Mouse (Mus musculus) myocyte (in vitro differentiated cells): ENCODE data around the gene Slain1.

Experiments used
- CEBPB ChIP-seq: IDR thresholded peaks from 2 replicates; pipeline ENCODE4 v1.6.1; 2011; ENCODE audit warnings: mild to moderate bottlenecking, moderate library complexity; ENCODE audit not compliant: poor library complexity, insufficient read depth, severe bottlenecking
- E2F4 ChIP-seq: IDR thresholded peaks from one replicate; pipeline ENCODE4 v1.6.1; 2011; ENCODE audit warnings: mild to moderate bottlenecking, control low read depth, moderate library complexity; ENCODE audit not compliant: insufficient read depth
- MAX ChIP-seq: IDR thresholded peaks from one replicate; pipeline ENCODE4 v1.6.1; 2011; ENCODE audit warnings: low read depth, mild to moderate bottlenecking, control low read depth
- MYOD1 ChIP-seq, 3 experiments: IDR thresholded peaks; one replicate each; pipeline ENCODE4 v1.6.1; 2011; ENCODE audit warnings: control low read depth in 2 of 3, low read depth in 2 of 3, mild to moderate bottlenecking in 2 of 3, moderate library complexity in 1 of 3; ENCODE audit not compliant: insufficient read length in 2 of 3, control insufficient read depth in 1 of 3
- MYOG ChIP-seq, 3 experiments: IDR thresholded peaks; one replicate each; pipeline ENCODE4 v1.6.1; 2011; ENCODE audit warnings: control low read depth in 2 of 3, low read depth in 2 of 3, mild to moderate bottlenecking in 2 of 3; ENCODE audit not compliant: insufficient read length in 2 of 3, control insufficient read depth in 1 of 3, insufficient read depth in 1 of 3
- POLR2A ChIP-seq: IDR thresholded peaks from one replicate; pipeline ENCODE4 v1.6.1; 2011; ENCODE audit warnings: low read depth, mild to moderate bottlenecking, control low read depth, moderate library complexity; ENCODE audit not compliant: insufficient read length
- POLR2AphosphoS2 ChIP-seq: IDR thresholded peaks from one replicate; pipeline ENCODE4 v1.6.1; 2011; ENCODE audit warnings: low read depth, control low read depth; ENCODE audit not compliant: insufficient read length
- REST ChIP-seq: IDR thresholded peaks from one replicate; pipeline ENCODE4 v1.6.1; 2011; ENCODE audit warnings: mild to moderate bottlenecking, control low read depth, moderate library complexity; ENCODE audit not compliant: insufficient read depth, insufficient read length
- SRF ChIP-seq: IDR thresholded peaks from one replicate; pipeline ENCODE4 v1.6.1; 2011; ENCODE audit warnings: low read depth; ENCODE audit not compliant: control insufficient read depth, insufficient read length
- TCF12 ChIP-seq: IDR thresholded peaks from one replicate; pipeline ENCODE4 v1.6.1; 2011; ENCODE audit warnings: mild to moderate bottlenecking, control low read depth; ENCODE audit not compliant: poor library complexity, insufficient read depth, severe bottlenecking
- TCF3 ChIP-seq: IDR thresholded peaks from one replicate; pipeline ENCODE4 v1.6.1; 2011; ENCODE audit warnings: low read depth, control low read depth; ENCODE audit not compliant: insufficient read length
- USF1 ChIP-seq: IDR thresholded peaks from one replicate; pipeline ENCODE4 v1.6.1; 2011; ENCODE audit warnings: low read depth, mild to moderate bottlenecking, control low read depth, moderate library complexity

- TF ChIP-seq E2F4 = no peak
- TF ChIP-seq USF1 = no peak
- TF ChIP-seq POLR2A = no peak
- no peak for TF ChIP-seq TCF3
- TF ChIP-seq TCF12 = no peak
- TF ChIP-seq MYOD1 (IDR thresholded peaks at IDR 0.05; ENCODE audit: control insufficient read depth in 1 of 3, insufficient read length in 2 of 3, low read depth in 2 of 3) = no peak
- no peak for TF ChIP-seq SRF
- TF ChIP-seq CEBPB = no peak
- TF ChIP-seq POLR2AphosphoS2 = no peak
- TF ChIP-seq MYOG (IDR thresholded peaks at IDR 0.05; ENCODE audit: control insufficient read depth in 1 of 3, insufficient read depth in 1 of 3, insufficient read length in 2 of 3, low read depth in 2 of 3) = no peak
- no peak for TF ChIP-seq MAX
- TF ChIP-seq REST = no peak
Observed at GRCm38 (mm10) chr14:103679395-103680217, 29.6 kb downstream of the Slain1 start.
